Mouse (Mus musculus) frontal cortex, postnatal 25 days (tissue): ENCODE results near the gene Rnf19b.

Experiments
- DNase-seq, 2 experiments: peaks; one replicate each; pipeline ENCODE4 v3.0.0; 2022; ENCODE audit warnings: low spot score in 2 of 2

Rnf19b gene

GRCm38 (mm10) chr4:129119708-129120107, 61.6 kb downstream of the Rnf19b start:
- DNase-seq, result no peak

GRCm38 (mm10) chr4:129120520-129121445, 62.7 kb downstream of the Rnf19b start:
- DNase-seq, result peak in 1 of 2 experiments; percentile 48

- no peak for DNase-seq
These were observed 63.6 kb downstream of the Rnf19b start, which contains the start of gene Hpca for GRCm38 (mm10) chr4:129121569-129122086. Gene Hpca (minus strand): TSS chr4:129122036.

- no peak for DNase-seq
These were observed 64.0 kb downstream of the Rnf19b start for GRCm38 (mm10) chr4:129122107-129122506.

- no peak for DNase-seq
These were observed 64.6 kb downstream of the Rnf19b start for GRCm38 (mm10) chr4:129122719-129123118.

- no peak for DNase-seq
These were observed 66.6 kb downstream of the Rnf19b start for GRCm38 (mm10) chr4:129124652-129125146.

- DNase-seq, result no peak
These were observed 67.8 kb downstream of the Rnf19b start for GRCm38 (mm10) chr4:129125736-129126451.

GRCm38 (mm10) chr4:129128582-129129338, 70.7 kb downstream of the Rnf19b start:
- DNase-seq, result no peak

- DNase-seq, result no peak
These were observed 71.3 kb downstream of the Rnf19b start for GRCm38 (mm10) chr4:129129387-129129786.

GRCm38 (mm10) chr4:129130149-129130548, 72.1 kb downstream of the Rnf19b start:
- DNase-seq, result no peak

GRCm38 (mm10) chr4:129130755-129131303, 72.8 kb downstream of the Rnf19b start:
- DNase-seq, result no peak

- peak in 1 of 2 experiments; percentile 59 for DNase-seq
These were observed 76.9 kb downstream of the Rnf19b start for GRCm38 (mm10) chr4:129134799-129135585.
